Mouse (Mus musculus): ENCODE data around the gene Rnf11. TPM values are rescaled to one million over a fixed set of nuclear protein-coding genes. Genes with fewer than 3 reads are reported as not detected.

The Rnf11 gene
- total and polyA plus RNA-seq, 2 experiments = 33.5 to 42.6 TPM

- H3K4me3 ChIP-seq (ENCODE audit: insufficient read depth, low read depth, low read length) = no peak overlapping the region
- WGBS = 80% methylated on average over 8 of the region's 8 CpGs
- no peak overlapping the region for H3K9ac ChIP-seq (ENCODE audit: low read depth, low read length)
- H3K36me3 ChIP-seq (ENCODE audit: control insufficient read depth, insufficient read depth, low read length) = no peaks in the 10 kb centered on the region
- no peaks in the 10 kb centered on the region; the same call in 1 of the 2 replicates for H3K4me1 ChIP-seq (ENCODE audit: control insufficient read depth, insufficient read depth, low read length)
- no peak for TF ChIP-seq POLR2A (IDR thresholded peaks at IDR 0.05; ENCODE audit: extremely low read depth, insufficient read depth, low read length)
- TF ChIP-seq CTCF (IDR thresholded peaks at IDR 0.05; ENCODE audit: low read depth, low read length) = no peak
- H3K27me3 ChIP-seq (ENCODE audit: control insufficient read depth, insufficient read depth, low read length) = no peaks in the 10 kb centered on the region
- H3K27ac ChIP-seq (replicated peaks; ENCODE audit: insufficient read depth, low read depth, low read length) = no peak overlapping the region
- H3K79me2 ChIP-seq (ENCODE audit: control insufficient read depth, insufficient read depth, low read length) = no peaks in the 10 kb centered on the region
- no peak for DNase-seq (ENCODE audit: extremely low read depth, low read depth, low spot score)
Measured at GRCm38 (mm10) chr4:109439101-109439500, 45.4 kb downstream of the Rnf11 start.

- H3K4me1 ChIP-seq (ENCODE audit: control insufficient read depth, insufficient read depth, low read length) = peaks cover 4% of the 10 kb centered on the region; the same call in 1 of the 2 replicates
- H3K79me2 ChIP-seq (ENCODE audit: control insufficient read depth, insufficient read depth, low read length) = no peaks in the 10 kb centered on the region
- no peak overlapping the region for H3K9ac ChIP-seq (ENCODE audit: low read depth, low read length)
- no peaks in the 10 kb centered on the region for H3K27me3 ChIP-seq (ENCODE audit: control insufficient read depth, insufficient read depth, low read length)
- no peak overlapping the region for H3K27ac ChIP-seq (replicated peaks; ENCODE audit: insufficient read depth, low read depth, low read length)
- H3K36me3 ChIP-seq (ENCODE audit: control insufficient read depth, insufficient read depth, low read length) = no peaks in the 10 kb centered on the region
- TF ChIP-seq CTCF (IDR thresholded peaks at IDR 0.05; ENCODE audit: low read depth, low read length) (peak; percentile 85), POLR2A (IDR thresholded peaks at IDR 0.05; ENCODE audit: extremely low read depth, insufficient read depth, low read length) (no peak)
- 60% methylated on average over 9 of the region's 9 CpGs for WGBS
- peak; percentile 38 for DNase-seq (ENCODE audit: extremely low read depth, low read depth, low spot score)
- no peak overlapping the region for H3K4me3 ChIP-seq (ENCODE audit: insufficient read depth, low read depth, low read length)
Measured at GRCm38 (mm10) chr4:109437913-109438878, 46.3 kb downstream of the Rnf11 start.

DNA sequence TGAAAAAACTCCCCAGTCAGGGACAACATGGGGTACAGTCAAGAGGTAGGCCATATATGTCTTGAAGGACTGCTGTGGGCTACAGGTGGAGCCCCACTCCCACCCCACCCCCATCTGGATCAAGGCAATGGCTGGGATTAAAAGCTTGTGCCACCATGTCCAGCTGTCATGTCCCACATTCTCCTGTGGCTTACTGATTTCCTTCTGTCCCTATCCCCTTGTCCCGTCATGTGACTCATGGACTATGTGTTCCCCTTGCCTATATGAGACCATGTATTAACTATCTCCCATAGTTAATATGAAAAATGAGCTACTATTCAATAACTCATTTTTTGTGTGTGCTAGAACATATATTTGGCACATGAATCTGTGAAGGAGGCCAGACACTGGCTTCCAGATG lies 50.3 kb downstream of the Rnf11 start:
- Histone ChIP-seq H3K9ac (ENCODE audit: low read depth, low read length) (no peak overlapping the region), H3K4me3 (ENCODE audit: insufficient read depth, low read depth, low read length) (no peak overlapping the region), H3K4me1 (ENCODE audit: control insufficient read depth, insufficient read depth, low read length) (peaks cover 8% of the 10 kb centered on the region; the same call in 1 of the 2 replicates), H3K27me3 (ENCODE audit: control insufficient read depth, insufficient read depth, low read length) (no peaks in the 10 kb centered on the region), H3K27ac (replicated peaks; ENCODE audit: insufficient read depth, low read depth, low read length) (no peak overlapping the region), H3K36me3 (ENCODE audit: control insufficient read depth, insufficient read depth, low read length) (no peaks in the 10 kb centered on the region), H3K79me2 (ENCODE audit: control insufficient read depth, insufficient read depth, low read length) (no peaks in the 10 kb centered on the region)
- DNase-seq (ENCODE audit: extremely low read depth, low read depth, low spot score) = no peak
- 97% methylated on average over 1 of the region's 1 CpGs for WGBS
- TF ChIP-seq POLR2A (IDR thresholded peaks at IDR 0.05; ENCODE audit: extremely low read depth, insufficient read depth, low read length) (no peak), CTCF (IDR thresholded peaks at IDR 0.05; ENCODE audit: low read depth, low read length) (no peak)

- no peaks in the 10 kb centered on the region for H3K79me2 ChIP-seq (ENCODE audit: control insufficient read depth, insufficient read depth, low read length)
- no peak overlapping the region for H3K4me3 ChIP-seq (ENCODE audit: insufficient read depth, low read depth, low read length)
- WGBS = 28% methylated on average over 6 of the region's 6 CpGs
- TF ChIP-seq POLR2A (IDR thresholded peaks at IDR 0.05; ENCODE audit: extremely low read depth, insufficient read depth, low read length) = no peak
- TF ChIP-seq CTCF (IDR thresholded peaks at IDR 0.05; ENCODE audit: low read depth, low read length) = no peak; the same call in 1 of the 2 replicates
- peak; percentile 79 for DNase-seq (ENCODE audit: extremely low read depth, low read depth, low spot score)
- H3K9ac ChIP-seq (ENCODE audit: low read depth, low read length) = no peak overlapping the region
- no peaks in the 10 kb centered on the region for H3K27me3 ChIP-seq (ENCODE audit: control insufficient read depth, insufficient read depth, low read length)
- no peaks in the 10 kb centered on the region for H3K36me3 ChIP-seq (ENCODE audit: control insufficient read depth, insufficient read depth, low read length)
- no peak overlapping the region for H3K27ac ChIP-seq (replicated peaks; ENCODE audit: insufficient read depth, low read depth, low read length)
- peaks cover 8% of the 10 kb centered on the region; the same call in 1 of the 2 replicates for H3K4me1 ChIP-seq (ENCODE audit: control insufficient read depth, insufficient read depth, low read length)
Measured at GRCm38 (mm10) chr4:109433641-109434040, 50.9 kb downstream of the Rnf11 start.

DNA sequence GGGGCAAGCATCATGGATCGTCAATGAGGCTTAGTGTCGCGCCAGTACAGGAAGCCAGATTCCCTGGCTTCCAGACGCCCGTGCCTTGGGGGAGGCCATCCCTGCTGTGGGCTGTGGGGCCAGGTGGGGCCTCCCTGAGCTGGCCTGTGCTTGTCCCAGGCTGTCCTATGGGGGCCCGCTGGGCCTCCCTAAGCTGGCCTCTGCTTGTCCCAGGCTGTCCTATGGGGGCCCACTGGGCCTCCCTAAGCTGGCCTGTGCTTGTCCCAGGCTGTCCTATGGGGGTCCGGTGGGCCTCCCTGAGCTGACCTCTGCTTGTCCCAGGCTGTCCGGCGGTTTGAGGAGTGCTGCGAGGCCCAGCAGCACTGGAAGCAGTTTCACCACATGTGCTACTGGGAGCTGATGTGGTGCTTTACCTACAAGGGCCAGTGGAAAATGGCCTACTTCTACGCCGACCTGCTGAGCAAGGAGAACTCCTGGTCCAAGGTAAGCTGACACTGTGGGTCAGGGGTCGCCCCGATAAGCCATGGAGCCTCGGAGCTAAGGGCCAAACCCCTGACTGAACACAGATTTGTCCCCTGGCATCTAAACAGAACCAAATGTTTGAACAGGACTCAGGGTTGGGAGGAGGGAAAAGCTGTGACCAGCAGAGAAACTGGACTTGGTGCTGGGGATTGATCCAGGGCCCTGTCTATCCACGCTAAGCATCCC lies 51.7 kb downstream of the Rnf11 start:
- H3K36me3 ChIP-seq (ENCODE audit: control insufficient read depth, insufficient read depth, low read length) = no peaks in the 10 kb centered on the region
- 50% methylated on average over 16 of the region's 16 CpGs for WGBS
- H3K4me1 ChIP-seq (ENCODE audit: control insufficient read depth, insufficient read depth, low read length) = peaks cover 8% of the 10 kb centered on the region; the same call in 1 of the 2 replicates
- DNase-seq (ENCODE audit: extremely low read depth, low read depth, low spot score) = peak; percentile 73
- H3K4me3 ChIP-seq (ENCODE audit: insufficient read depth, low read depth, low read length) = no peak overlapping the region
- no peak for TF ChIP-seq POLR2A (IDR thresholded peaks at IDR 0.05; ENCODE audit: extremely low read depth, insufficient read depth, low read length)
- peak overlapping the region; percentile 10; the same call in 1 of the 2 replicates for H3K27ac ChIP-seq (replicated peaks; ENCODE audit: insufficient read depth, low read depth, low read length)
- H3K27me3 ChIP-seq (ENCODE audit: control insufficient read depth, insufficient read depth, low read length) = no peaks in the 10 kb centered on the region
- H3K9ac ChIP-seq (ENCODE audit: low read depth, low read length) = no peak overlapping the region
- no peaks in the 10 kb centered on the region for H3K79me2 ChIP-seq (ENCODE audit: control insufficient read depth, insufficient read depth, low read length)

Measured in liver, adult 2 months (tissue).